Mouse (Mus musculus) ES-CJ7 (cell line): ENCODE measurements at regions not wholly inside any gene's neighbourhood (a gene's known extent, or its start where the extent isn't known, plus 50 kb on each side); places are given as distances from the start of the nearest gene placed in this dataset.
"Not testable (repeated sequence)": the region's sequence is repeated elsewhere in the genome, so short reads cannot be mapped to it uniquely, and the experiment has no call there.

Source experiments
- DNase-seq: peaks from one replicate; pipeline ENCODE4 v3.0.0; 2011; ENCODE audit warnings: low read depth, low spot score

GRCm38 (mm10) chr1:23316288-23316687 is 81.3 kb downstream of the Ogfrl1 start:
- not testable (repeated sequence) for DNase-seq

- DNase-seq, result not testable (repeated sequence)
Observed at GRCm38 (mm10) chr1:23314863-23315262, 82.7 kb downstream of the Ogfrl1 start.

- no peak for DNase-seq
Observed at GRCm38 (mm10) chr1:23292718-23293117, 104.9 kb downstream of the Ogfrl1 start.

DNA sequence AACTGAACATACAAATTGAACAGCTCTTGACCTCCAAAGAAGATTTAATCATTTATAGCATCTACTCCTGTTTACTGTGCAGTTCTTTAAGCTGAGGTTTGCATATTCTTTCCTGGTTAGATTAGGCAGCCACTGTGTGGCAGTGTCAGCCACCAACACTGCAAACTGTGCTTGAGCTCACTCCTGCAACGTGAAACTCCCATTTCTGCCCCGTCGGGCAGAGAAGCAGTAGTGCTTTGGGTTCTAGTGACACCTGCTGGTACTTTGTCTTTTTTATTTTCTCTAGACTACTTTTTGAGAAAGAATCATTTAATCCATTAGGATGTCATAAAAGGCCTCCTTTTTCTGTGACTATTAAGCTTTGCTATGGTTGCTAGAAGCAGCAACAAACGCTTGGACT is 110.8 kb downstream of the Ogfrl1 start:
- peak; percentile 76 for DNase-seq

GRCm38 (mm10) chr1:23282870-23283219 is 114.7 kb downstream of the Ogfrl1 start:
- DNase-seq, result no peak

DNA sequence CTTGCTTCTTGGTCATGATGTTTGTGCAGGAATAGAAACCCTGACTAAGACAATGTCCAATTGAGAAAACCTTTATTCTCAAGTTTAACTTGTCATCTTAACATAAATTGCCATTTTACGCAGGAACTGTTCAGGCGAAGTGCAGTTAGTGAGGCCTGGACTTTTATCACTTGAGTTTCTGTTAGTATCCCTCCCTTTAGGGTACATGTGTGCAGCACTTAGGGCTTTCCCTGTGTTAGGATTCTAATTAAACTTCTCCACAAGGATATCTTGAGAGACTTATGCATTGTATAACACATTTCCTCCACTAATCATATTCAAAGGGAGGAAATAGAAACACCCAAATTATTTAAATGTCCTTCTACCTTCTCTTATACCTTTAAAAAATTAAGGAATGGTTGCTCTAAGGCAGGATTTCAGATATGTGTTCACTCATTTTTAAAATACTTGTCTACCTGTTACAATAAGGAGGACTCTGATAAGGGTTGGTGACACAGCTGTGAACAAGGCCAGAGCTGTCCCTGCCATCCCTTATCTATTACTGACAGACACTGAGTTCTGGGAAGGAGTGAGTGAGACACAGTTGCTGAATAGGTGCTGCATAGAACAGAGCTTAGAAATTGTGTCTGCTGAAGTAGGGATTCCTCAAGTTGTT is 115.2 kb downstream of the Ogfrl1 start:
- no peak for DNase-seq

GRCm38 (mm10) chr1:23279827-23280226 is 117.7 kb downstream of the Ogfrl1 start:
- no peak for DNase-seq

DNA sequence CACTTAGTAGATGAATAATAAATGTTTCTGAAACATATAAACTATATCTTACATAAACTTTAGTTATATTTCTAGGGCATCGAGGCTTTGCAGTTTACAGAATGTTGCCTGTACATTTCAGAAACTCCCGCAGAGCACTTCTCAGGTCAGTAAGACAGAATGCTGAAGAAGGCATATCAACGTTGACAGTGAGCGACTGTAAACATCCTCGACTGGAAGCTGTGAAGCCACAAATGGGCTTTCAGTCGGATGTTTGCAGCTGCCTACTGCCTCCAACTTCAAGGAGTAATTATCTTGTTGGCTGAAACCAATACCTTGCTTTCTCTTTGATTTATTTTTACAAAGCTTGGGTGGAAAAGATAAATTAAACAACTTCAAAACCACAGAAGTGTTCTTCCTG is 125.5 kb downstream of the Ogfrl1 start:
- DNase-seq, result no peak

GRCm38 (mm10) chr1:23270910-23271822 is 126.4 kb downstream of the Ogfrl1 start:
- no peak for DNase-seq

DNA sequence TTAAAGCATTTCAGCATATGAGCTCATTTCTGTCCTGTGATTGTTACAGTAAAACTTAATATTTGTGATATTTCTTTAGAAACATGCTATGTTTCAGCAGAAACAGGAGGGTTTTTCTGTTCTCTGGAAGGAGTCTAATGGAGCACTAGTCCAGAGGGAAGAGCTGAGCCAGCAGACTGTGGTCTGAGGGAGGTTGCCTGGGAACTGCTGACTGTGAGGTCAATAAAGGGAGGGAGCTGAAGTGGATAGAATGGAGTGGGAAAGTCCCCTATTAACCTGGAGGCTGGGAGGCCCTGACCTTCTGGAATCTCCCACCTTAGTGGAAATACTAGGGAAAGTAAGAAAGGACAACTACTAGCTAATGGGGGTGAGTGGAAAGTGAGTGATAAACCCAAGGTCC is 129.5 kb downstream of the Ogfrl1 start:
- DNase-seq, result no peak

DNA sequence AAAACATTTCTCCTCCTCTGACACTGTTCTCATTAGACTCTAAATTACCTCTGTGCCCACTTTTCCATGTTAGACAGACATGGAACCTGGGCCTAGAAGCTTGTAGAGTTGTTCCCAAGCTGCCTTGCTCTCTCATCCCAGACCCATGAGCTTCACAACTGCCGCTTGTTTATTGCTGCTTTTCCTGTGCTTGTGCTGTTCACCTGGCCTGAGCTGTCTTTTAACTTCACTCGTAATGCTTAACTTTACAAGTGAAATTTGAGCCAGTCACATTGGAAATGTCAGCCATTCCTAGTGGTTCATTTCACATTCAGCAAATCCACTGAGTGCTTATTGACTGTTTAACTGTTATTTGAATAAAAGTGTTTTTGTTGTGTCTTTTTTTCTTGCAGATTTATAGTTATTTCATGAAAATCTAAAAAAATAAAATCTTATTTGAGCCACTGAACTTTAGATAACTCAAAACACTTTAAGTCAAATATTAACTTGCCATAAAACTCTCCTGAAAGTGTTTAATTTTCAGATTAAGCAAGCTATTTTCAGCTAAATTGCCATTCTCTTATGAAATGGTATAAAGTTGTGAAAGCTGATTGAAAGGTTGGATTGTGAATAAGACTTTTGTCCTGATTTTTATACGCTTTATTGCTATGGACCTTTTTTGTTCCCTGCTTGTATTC is 131.9 kb downstream of the Ogfrl1 start:
- no peak for DNase-seq

DNA sequence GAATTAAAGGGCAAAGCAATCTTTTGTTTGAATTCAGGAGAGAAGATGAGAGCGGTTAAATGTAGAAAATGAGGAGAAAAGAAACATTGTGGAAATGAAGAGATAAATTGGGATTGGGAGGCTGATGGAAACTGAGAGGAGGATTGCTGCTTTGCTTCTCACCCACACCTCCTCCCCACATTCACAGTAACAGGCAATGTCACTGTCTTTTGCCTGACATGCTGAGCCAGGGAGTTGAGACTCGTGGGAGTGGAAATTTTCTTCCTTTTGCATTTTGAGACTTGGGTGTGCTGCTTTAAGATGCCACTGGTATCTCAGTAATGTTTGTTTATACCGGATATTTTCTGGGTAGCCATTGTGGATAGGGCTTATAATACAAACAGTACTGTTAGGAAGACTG is 133.3 kb downstream of the Ogfrl1 start:
- DNase-seq, result no peak

DNA sequence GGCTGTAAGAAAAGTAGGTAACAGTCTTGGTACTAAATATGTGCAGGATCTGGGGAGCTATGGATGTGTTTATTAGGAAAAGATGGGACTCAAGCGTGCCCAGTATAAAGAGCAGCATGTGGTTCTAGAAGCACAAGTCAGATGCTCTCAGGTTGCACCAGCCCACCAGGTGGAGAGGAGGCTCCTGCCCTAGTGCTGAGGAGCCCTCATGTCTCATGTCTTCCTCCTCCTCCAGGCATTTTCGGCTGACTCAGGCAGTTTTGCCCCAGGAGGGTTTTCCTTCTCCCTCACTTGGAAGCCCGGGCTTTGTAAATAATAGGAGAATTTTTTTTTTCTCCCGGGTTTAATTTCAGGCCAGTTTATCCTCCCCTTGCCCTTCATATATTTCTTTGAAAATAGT is 133.8 kb downstream of the Ogfrl1 start:
- no peak for DNase-seq

DNA sequence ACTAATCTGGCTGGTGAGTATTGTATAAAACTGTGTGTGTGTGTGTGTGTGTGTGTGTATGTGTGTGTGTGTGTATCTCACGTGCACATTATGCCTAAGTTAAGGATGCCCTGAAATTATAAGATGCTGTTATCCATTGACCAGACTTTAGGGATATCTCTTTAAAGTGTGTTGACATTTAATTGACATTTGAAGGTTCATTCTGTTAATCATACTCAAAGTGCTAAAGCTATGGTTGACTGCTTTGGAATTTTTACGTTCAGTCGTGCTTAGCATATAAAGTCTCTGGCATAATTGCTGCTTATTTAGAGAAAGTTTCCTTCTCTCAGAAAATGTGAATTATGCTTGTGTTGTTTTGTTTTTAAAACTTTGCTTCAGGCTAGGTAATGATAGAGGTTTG is 135.9 kb downstream of the Ogfrl1 start:
- no peak for DNase-seq

GRCm38 (mm10) chr1:23257306-23257895 is 140.2 kb downstream of the Ogfrl1 start:
- DNase-seq, result peak; percentile 6

GRCm38 (mm10) chr1:23256630-23257001 is 141.0 kb downstream of the Ogfrl1 start:
- peak; percentile 85 for DNase-seq

GRCm38 (mm10) chr1:23255925-23256629 is 141.5 kb downstream of the Ogfrl1 start:
- DNase-seq, result peak; percentile 96

- no peak for DNase-seq
Observed at GRCm38 (mm10) chr1:23254235-23254634, 143.3 kb downstream of the Ogfrl1 start.

GRCm38 (mm10) chr1:23231522-23231921 is 129.5 kb upstream of the 4933415F23Rik start:
- DNase-seq, result no peak

DNA sequence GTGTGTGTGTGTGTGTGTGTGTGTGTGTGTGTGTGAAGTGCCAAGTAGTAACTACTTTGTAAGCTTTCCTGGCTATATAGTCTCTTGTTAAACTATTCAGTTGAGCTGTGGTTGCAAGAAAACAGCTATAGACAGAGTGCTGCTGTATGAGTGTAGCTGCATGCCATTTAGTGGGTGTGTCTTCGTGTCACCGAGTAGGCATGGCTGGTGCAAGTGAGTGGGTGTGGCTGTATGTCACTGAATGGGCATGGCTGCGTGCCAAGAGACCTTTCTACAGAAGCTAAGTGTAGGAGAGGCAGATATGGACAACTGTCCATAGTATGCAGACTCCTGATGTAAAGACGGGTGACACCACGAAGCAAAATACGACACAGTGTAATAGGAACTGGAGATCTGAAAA is 126.4 kb upstream of the 4933415F23Rik start:
- DNase-seq, result no peak

GRCm38 (mm10) chr1:23214462-23215158 is 112.6 kb upstream of the 4933415F23Rik start:
- DNase-seq, result peak; percentile 11
